Mouse (Mus musculus): ENCODE measurements around the gene Gm12666. TPM values are rescaled to one million over a fixed set of nuclear protein-coding genes. Genes with fewer than 3 reads are reported as not detected.

The Gm12666 gene
- not detected for polyA plus RNA-seq (2014; fragmentation: Illumina TruSeq; extraction: RNeasy Lipid Tissue Mini Kit (QIAGEN cat#74804); ENCODE audit: low replicate concordance)

DNA sequence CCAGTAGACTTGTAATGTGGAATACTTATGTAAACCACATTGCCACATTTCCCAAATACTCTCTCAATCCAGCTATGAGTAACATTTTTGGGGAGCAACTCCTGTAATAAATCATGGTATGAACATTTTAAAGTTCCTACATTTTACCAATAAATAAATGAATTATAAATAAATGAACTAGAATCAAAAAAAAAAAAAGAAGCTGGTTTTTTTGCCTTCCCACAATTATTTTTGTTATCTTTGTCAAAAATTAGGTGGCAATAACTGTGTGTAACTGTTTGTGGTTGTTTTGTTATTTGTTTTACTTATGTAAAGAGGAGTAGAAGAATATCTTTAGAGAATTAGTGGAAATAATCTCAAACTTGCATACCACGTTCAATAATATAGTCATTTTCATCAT, at the start of gene Gm12666:
TSS of gene Gm12666 (minus strand) at position 101 of the 400 bp plus-strand sequence.

DNA sequence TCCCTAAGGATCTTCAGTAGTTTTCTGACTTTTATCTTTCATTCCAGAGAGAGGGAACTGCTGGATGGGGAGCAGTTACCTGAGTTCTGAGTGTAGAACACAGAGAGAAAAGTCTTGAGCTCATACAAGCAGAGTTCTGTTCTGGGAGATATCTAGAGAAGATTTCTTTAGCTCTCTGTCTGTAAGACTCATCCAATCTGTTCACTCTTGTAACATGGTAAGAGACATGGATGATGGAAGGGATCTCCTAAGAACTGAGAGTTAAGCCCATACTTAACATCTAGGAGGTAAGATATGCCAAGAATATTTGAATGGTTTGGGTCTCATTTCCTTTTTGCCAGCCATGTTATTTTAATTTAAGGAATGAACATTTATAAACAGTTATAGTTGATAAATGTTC, 44.4 kb downstream of the Gm12666 start, which contains the start of gene Izumo3:
TSS of gene Izumo3 (minus strand) at position 101 of the 400 bp plus-strand sequence.

Other genes starting within 250 kb of the Gm12666 start
- not detected for gene Izumo3, start 44.5 kb downstream of the Gm12666 start, polyA plus RNA-seq (2014; fragmentation: Illumina TruSeq; extraction: RNeasy Lipid Tissue Mini Kit (QIAGEN cat#74804); ENCODE audit: low replicate concordance)